Comparison of ENCODE assay signal across 8 mouse cellular contexts in the genomic region with DNA sequence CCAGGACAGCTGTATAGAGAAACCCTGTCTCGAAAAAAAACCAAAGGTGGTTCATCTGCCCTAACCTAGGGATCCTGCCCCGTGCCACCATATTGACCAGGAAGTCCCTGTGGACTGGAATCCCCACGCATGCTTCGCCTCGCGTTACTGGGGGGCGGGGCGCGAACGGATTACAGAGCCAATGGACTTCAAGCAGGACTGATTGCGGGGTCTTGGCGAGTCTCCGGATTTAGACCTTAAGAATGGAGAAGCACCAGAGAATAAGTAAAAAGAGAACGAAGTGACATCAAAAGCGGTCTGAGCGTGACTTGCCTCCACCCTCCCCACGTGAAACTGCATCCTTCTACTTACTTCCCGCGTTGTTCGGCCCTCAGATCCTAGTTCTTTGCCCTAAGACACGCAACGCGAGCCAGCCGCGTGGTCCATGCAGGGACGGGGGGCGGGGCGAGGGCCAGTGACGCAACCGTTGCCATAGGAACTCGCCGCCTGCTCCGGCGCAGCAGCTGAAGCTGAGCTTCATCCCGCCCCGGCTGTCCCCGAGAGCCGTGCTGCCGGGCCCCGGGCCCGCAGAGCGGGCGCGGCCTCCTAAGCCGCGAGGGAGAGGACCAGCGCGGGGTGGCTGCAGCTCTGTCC. TPM values are rescaled to one million over a fixed set of nuclear protein-coding genes. Genes with fewer than 3 reads are reported as not detected.
DNase-seq lines count a peak whose midpoint lies in the region; ATAC-seq lines count a peak whose summit lies in the region.

A gene (plus strand): TSS at position 80 of the 633 bp plus-strand sequence.

- peaks cover 24% of the 10 kb centered on the region for H3K4me1 ChIP-seq in hindbrain, embryonic 14.5 days (replicated peaks; ENCODE audit: control insufficient read depth, insufficient read depth, low read length)

- H3K4me2 ChIP-seq in hindbrain, embryonic 14.5 days (replicated peaks) = peak within 1 kb of the TSS; percentile 96

- H3K4me3 ChIP-seq in hindbrain, embryonic 14.5 days (replicated peaks; ENCODE audit: low read length) = peak within 1 kb of the TSS; percentile 82

- WGBS in hindbrain, embryonic 14.5 days = 3% methylated on average over 41 of the region's 48 CpGs

- DNase-seq in T-cell, adult 2 months (ENCODE audit: low spot score) = peak; percentile 91
- peak; percentile 93 to 97 for DNase-seq in cerebellum, postnatal 25 days
- DNase-seq in frontal cortex, postnatal 25 days (ENCODE audit: low spot score in 2 of 2) = peak; percentile 91 to 92
- DNase-seq in hindbrain, embryonic 14.5 days (ENCODE audit: low spot score) = peak; percentile 94
- DNase-seq in left cerebral cortex, adult 11 months (ENCODE audit: low spot score) = peak; percentile 89
- peak; percentile 93 for DNase-seq in lung, postnatal 36 days
- peak; percentile 94 for DNase-seq in retina, embryonic 14.5 days (ENCODE audit: low spot score)
- DNase-seq in thymus, postnatal 36 days = peak; percentile 87 to 88

- H3K9me3 ChIP-seq in hindbrain, embryonic 14.5 days (ENCODE audit: control insufficient read depth, low read length) = no peaks in the 10 kb centered on the region

- H3K9ac ChIP-seq in hindbrain, embryonic 14.5 days = peak within 1 kb of the TSS; percentile 84

- peaks cover 50% of the 10 kb centered on the region for H3K36me3 ChIP-seq in hindbrain, embryonic 14.5 days (replicated peaks; ENCODE audit: control insufficient read depth, insufficient read depth)

- no peaks in the 10 kb centered on the region for H3K27me3 ChIP-seq in hindbrain, embryonic 14.5 days (ENCODE audit: control insufficient read depth, insufficient read depth, low read length)

- peak; percentile 91 for ATAC-seq in hindbrain, embryonic 14.5 days (ENCODE audit: low FRiP score)

- peak within 1 kb of the TSS; percentile 78 for H3K27ac ChIP-seq in hindbrain, embryonic 14.5 days

RNA-seq across cellular contexts. Expression of the gene that starts here (rescaled TPM):
- 15.1 and 18.1 TPM in 2 replicates for polyA plus RNA-seq in hindbrain, embryonic 14.5 days (2014; fragmentation: Nextera tagmentation; extraction: Ambion mirVana)

Comparison
In these comparisons a context has a peak if more than half of its experiments do, and no peak if none do; other contexts are left out.
1. Peak in every context shown above with its lines: DNase-seq, ATAC-seq, H3K4me3 ChIP-seq and H3K27ac ChIP-seq.